Mouse (Mus musculus) liver, postnatal 0 days (tissue): ENCODE results near the gene Zfp626. TPM values are rescaled to one million over a fixed set of nuclear protein-coding genes. Genes with fewer than 3 reads are reported as not detected.
"Not testable (repeated sequence)": the region's sequence is repeated elsewhere in the genome, so short reads cannot be mapped to it uniquely, and the experiment has no call there.

Experiments
- ATAC-seq: fragments of 200-750 bp; cut with Nextera tagmentation; 2 replicates; pipeline ENCODE4 v1.8.0; 2017; ENCODE audit warnings: mild to moderate bottlenecking, moderate library complexity
- DNase-seq: peaks from one replicate; pipeline ENCODE4 v3.0.0-alpha.2; 2016
- H3K27ac ChIP-seq: fragments of 300-500 bp; sonication (generic); 2 replicates; pipeline ENCODE4 v1.5.1; 2014; ENCODE audit warnings: antibody characterized with exemption, moderate library complexity, mild to moderate bottlenecking, low read depth
- H3K27me3 ChIP-seq: fragments of 300-500 bp; sonication (generic); 2 replicates; pipeline ENCODE4 v1.6.1; 2014; ENCODE audit warnings: low read length, control low read depth, mixed read lengths; ENCODE audit not compliant: insufficient read depth
- H3K36me3 ChIP-seq: fragments of 300-500 bp; sonication (generic); replicated peaks from 2 replicates; pipeline ENCODE4 v1.6.1; 2014; ENCODE audit warnings: mild to moderate bottlenecking, control low read depth, low read length, moderate library complexity, mixed read lengths; ENCODE audit not compliant: insufficient read depth
- H3K4me1 ChIP-seq: fragments of 300-500 bp; sonication (generic); 2 replicates; pipeline ENCODE4 v1.6.1; 2014; ENCODE audit warnings: antibody characterized with exemption, mild to moderate bottlenecking, control low read depth; ENCODE audit not compliant: insufficient read depth
- H3K4me2 ChIP-seq: fragments of 300-500 bp; sonication (generic); 2 replicates; pipeline ENCODE4 v1.6.1; 2014; ENCODE audit warnings: low read depth, mild to moderate bottlenecking, low read length, moderate library complexity, mixed read lengths
- H3K4me3 ChIP-seq: fragments of 300-500 bp; sonication (generic); 2 replicates; pipeline ENCODE4 v1.5.1; 2014; ENCODE audit warnings: low read depth, low read length
- H3K9ac ChIP-seq: fragments of 300-500 bp; sonication (generic); replicated peaks from 2 replicates; pipeline ENCODE4 v1.6.1; 2014; ENCODE audit warnings: mild to moderate bottlenecking, moderate library complexity
- H3K9me3 ChIP-seq: fragments of 300-500 bp; sonication (generic); 2 replicates; pipeline ENCODE4 v1.6.1; 2016; ENCODE audit warnings: mild to moderate bottlenecking, control low read depth, low read length, mixed read lengths
- CTCF ChIP-seq: sonication (generic); IDR thresholded peaks from 2 replicates; pipeline ENCODE4 v1.5.1; 2016; ENCODE audit warnings: antibody characterized with exemption, low read depth
- EP300 ChIP-seq: IDR thresholded peaks from 2 replicates; pipeline ENCODE4 v1.6.1; 2016; ENCODE audit warnings: antibody characterized with exemption, low read depth, mild to moderate bottlenecking
- WGBS: fragments of 180-500 bp; shearing (Covaris S2); extraction: QIAGEN DNeasy Blood & Tissue Kit; methylation state at CpG from one replicate; pipeline ENCODE4 v1.1.7; 2014; ENCODE audit not compliant: insufficient replicate concordance; 5-methylcytosine and 5-hydroxymethylcytosine counted together
- polyA plus RNA-seq: library from polyadenylated mRNA; unstranded; fragments of >200 nt; fragmentation: Nextera tagmentation; extraction: Ambion mirVana; gene quantifications from 2 replicates; pipeline ENCODE4 v1.2.1, GENCODE M21; 2015

Zfp626 gene
- polyA plus RNA-seq, 1 experiment from 2014 or later, result 0.62 TPM

DNA sequence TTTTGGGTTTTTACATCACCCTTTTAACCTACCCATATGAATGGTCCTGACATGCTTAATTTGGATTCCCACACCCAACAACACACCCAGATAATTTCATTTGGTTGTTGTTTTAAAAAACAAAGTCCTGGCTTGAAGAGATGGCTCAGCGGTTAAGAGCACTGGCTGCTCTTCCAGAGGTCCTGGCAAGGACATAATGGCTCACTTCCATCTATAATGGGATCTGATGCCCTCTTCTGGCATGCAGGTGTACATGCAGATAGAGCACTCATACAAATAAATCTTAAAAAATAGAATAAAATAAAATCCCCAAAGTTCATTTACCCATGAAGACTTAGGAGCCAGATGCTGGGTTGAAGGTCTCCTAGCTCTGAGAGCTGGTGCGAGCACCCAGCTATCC, 5.9 kb upstream of the Zfp626 start:
- Histone ChIP-seq H3K4me3 (no peak overlapping the region), H3K9ac (no peak overlapping the region), H3K9me3 (no peaks in the 10 kb centered on the region), H3K4me2 (no peak overlapping the region), H3K36me3 (no peaks in the 10 kb centered on the region), H3K27ac (no peak overlapping the region), H3K4me1 (peaks cover 5% of the 10 kb centered on the region; the same call in 1 of the 2 replicates), H3K27me3 (no peaks in the 10 kb centered on the region)
- DNase-seq, result no peak
- WGBS, result 59% methylated on average over 2 of the region's 2 CpGs
- ATAC-seq, result no peak
- TF ChIP-seq EP300, result no peak
- peak; percentile 38 for TF ChIP-seq CTCF

DNA sequence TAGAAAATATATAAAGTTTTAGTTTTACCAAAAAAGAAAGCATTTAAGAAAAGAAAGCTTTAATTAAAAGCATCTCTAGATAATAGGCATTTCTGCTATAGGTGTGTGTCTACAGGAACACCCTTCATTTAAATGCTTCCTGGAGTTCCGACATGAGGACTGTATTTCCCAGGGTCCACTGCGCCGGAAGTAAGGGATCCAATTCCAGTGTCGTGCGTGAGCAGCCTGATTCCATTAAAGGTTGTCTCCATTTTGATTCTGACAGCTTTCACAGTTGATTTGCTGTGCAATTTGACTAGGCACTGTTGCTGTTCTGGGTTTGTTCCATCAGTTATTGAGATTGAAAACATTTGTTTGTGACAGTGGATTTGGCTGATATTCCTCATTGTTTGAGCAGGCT, 4.0 kb upstream of the Zfp626 start:
- ATAC-seq, result no peak
- peaks cover 5% of the 10 kb centered on the region; the same call in 1 of the 2 replicates for H3K4me1 ChIP-seq
- 83% methylated on average over 5 of the region's 5 CpGs for WGBS
- H3K27me3 ChIP-seq, result no peaks in the 10 kb centered on the region
- H3K27ac ChIP-seq, result no peak overlapping the region
- no peak overlapping the region for H3K4me3 ChIP-seq
- TF ChIP-seq EP300 (no peak), CTCF (no peak)
- H3K9ac ChIP-seq, result no peak overlapping the region
- DNase-seq, result no peak
- no peak overlapping the region for H3K4me2 ChIP-seq
- H3K9me3 ChIP-seq, result no peaks in the 10 kb centered on the region
- H3K36me3 ChIP-seq, result no peaks in the 10 kb centered on the region

DNA sequence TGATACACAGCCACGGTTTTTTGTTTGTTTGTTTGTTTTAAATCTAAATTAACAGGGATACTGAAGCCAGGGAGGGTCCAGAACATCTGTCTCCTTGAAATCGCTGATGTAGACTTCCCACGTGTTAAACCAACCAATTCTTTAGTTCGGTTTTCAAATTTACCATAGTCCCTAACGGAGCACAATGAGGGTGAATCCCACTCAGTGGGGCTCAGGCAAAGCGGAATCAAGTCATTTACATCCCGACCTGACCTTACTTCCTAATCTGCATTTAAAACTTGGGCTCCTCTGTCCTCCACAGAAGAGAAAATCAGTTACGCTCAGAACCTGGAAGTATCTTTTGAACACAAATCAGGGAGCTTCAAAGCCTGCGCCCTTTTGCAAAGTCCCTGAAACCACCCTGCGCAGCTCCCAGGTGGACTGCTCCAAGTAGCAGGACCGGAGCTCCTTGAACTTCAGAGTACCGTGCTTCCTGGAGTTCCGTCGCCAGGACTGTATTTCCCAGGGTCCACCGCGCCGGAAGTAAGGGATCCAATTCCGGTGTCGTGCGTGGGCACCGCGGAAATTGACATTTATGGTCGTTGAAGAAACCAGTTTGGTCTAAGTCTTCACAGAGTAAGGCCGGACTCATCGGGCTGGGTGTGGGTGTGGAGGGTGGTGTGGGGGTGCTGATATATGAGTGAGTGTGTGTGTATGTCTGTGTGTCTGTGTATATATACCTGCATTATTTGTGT, 2.5 kb upstream of the Zfp626 start:
- peak overlapping the region; percentile 87 for H3K4me2 ChIP-seq
- H3K9me3 ChIP-seq, result no peaks in the 10 kb centered on the region
- ATAC-seq (peak; percentile 91), DNase-seq (peak; percentile 82)
- peak overlapping the region; percentile 74 for H3K4me3 ChIP-seq
- peak overlapping the region; percentile 55; the same call in 1 of the 2 replicates for H3K27ac ChIP-seq
- TF ChIP-seq EP300, result no peak
- TF ChIP-seq CTCF, result no peak
- H3K36me3 ChIP-seq, result peaks cover 9% of the 10 kb centered on the region; the same call in 1 of the 2 replicates
- H3K27me3 ChIP-seq, result no peaks in the 10 kb centered on the region
- H3K9ac ChIP-seq, result peak overlapping the region; percentile 82
- under 1% methylated on average over 25 of the region's 25 CpGs for WGBS
- H3K4me1 ChIP-seq, result peaks cover 5% of the 10 kb centered on the region; the same call in 1 of the 2 replicates

DNA sequence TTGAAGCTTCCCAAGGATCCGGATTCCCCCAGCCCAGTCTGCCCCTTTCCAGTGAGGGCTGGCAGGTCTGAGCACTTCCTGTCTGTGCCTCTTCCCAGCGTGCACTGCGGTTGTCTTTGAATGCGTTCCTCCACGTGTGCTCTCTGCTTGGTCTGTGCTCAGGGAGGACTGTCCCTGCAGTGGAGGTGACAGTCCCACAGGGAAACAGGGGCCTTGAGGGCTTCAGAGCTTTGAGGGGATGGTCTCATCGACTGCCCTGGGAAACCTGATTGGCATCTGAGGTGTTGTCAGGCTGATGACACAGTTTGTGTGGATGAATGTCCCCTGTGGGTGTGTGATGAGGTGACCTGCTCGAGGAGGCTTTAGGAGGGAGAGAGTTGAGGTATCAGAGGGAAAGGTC, 309 bp downstream of the Zfp626 start:
- not testable (repeated sequence) for ATAC-seq, H3K27me3 ChIP-seq, H3K4me3 ChIP-seq, H3K4me2 ChIP-seq, DNase-seq, H3K27ac ChIP-seq, H3K4me1 ChIP-seq, H3K9ac ChIP-seq, H3K9me3 ChIP-seq
- peaks cover 16% of the 10 kb centered on the region for H3K36me3 ChIP-seq
- WGBS, result 83% methylated on average over 6 of the region's 7 CpGs

DNA sequence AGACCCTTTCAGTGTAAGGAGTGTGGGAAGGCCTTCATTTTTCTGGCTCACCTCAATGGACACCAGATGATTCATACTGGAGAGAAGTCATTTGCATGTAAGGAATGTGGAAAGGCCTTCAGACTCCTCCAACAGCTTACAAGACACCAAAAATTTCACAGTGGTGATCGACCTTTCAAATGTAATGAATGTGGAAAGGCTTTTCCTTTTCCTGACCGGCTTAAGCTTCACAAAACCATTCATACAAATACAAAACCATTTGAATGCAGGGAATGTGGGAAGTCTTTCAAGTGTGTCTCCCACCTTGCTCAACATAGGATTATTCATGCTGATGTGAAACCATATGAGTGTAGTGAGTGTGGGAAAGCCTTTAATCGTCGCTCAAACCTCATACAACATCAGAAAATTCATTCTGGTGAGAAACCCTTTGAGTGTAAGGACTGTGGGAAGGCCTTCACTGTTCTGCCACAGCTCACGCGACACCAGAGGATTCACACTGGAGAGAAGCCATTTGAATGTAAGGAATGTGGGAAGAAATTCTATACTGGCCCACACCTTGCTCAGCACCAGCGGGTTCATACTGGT, 11.6 kb downstream of the Zfp626 start:
- no peaks in the 10 kb centered on the region for H3K4me1 ChIP-seq
- WGBS, result 88% methylated on average over 7 of the region's 7 CpGs
- H3K9ac ChIP-seq, result no peak overlapping the region
- H3K4me3 ChIP-seq, result no peak overlapping the region
- no peak overlapping the region for H3K27ac ChIP-seq
- ATAC-seq (no peak), DNase-seq (no peak)
- H3K36me3 ChIP-seq, result peaks cover 9% of the 10 kb centered on the region; the same call in 1 of the 2 replicates
- no peaks in the 10 kb centered on the region for H3K9me3 ChIP-seq
- H3K27me3 ChIP-seq, result no peaks in the 10 kb centered on the region
- no peak overlapping the region for H3K4me2 ChIP-seq
- no peak for TF ChIP-seq CTCF
- no peak for TF ChIP-seq EP300

DNA sequence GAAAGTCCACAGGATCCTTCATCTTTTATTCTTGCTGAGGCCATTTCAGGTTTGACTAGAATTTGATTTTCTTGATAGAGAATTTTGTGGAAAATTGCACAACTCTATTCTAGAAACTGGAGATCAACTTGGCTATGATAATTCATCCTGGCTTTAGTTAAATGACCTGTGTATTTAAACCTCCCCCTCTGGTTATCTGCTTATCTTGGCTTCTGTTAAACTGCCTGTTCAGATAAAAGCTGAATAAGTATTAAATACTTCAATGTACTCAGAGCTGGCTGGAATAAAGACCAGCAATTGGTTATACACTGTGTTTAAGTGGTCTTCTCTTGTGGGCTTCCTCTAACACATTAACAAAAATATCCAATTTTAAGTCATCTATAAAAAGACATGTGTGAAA, 15.6 kb downstream of the Zfp626 start:
- peaks cover 9% of the 10 kb centered on the region; the same call in 1 of the 2 replicates for H3K36me3 ChIP-seq
- TF ChIP-seq EP300 (no peak), CTCF (no peak)
- H3K9me3 ChIP-seq, result peaks cover 7% of the 10 kb centered on the region
- no peak overlapping the region for H3K27ac ChIP-seq
- DNase-seq (no peak), ATAC-seq (no peak)
- no peaks in the 10 kb centered on the region for H3K27me3 ChIP-seq
- H3K9ac ChIP-seq, result no peak overlapping the region
- no peak overlapping the region for H3K4me3 ChIP-seq
- H3K4me1 ChIP-seq, result no peaks in the 10 kb centered on the region
- no peak overlapping the region for H3K4me2 ChIP-seq
